Mouse (Mus musculus): ENCODE data around the gene Stk10.
"Not testable (repeated sequence)": the region's sequence is repeated elsewhere in the genome, so short reads cannot be mapped to it uniquely, and the experiment has no call there.

The Stk10 gene

DNA sequence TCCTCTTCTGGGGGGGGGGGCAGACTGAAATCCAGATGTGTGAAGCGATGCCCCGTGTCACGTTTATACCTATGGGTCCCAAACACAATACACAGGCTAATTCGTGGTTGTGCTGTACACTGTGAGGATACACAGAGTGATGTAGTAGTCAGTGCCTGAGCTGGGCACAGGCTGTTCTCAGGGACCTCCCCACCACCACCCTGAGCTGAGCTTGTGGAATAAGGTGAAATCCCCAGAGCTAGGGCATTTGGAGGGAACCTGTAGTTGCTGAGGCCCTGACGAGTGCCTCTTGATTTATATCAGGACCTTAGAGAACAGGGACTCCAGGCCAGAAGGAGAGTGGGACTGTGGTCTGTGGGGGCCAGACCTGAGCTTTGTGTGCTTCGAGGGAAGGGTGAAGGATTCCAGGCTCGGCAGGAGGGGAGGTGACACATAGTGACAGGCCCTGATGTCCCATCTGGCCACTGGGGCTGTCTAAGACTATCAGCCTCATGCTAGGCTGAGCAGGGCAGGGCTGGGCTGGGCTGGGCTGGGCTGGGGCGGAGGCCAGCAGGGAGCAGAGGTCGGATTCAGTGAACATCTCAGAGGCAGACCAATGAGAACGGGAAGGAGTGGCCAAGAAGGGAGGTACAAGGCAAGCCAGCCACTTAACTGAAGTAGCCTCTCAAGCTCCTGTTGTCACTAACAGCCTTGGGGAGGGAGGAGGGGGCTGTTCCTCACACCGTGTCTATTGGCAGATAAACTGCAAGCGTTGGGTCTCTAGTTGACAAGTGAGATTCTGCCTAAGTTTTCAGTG, 68.6 kb downstream of the Stk10 start:
- peak; percentile 67 for DNase-seq (ENCODE audit: low spot score)

DNA sequence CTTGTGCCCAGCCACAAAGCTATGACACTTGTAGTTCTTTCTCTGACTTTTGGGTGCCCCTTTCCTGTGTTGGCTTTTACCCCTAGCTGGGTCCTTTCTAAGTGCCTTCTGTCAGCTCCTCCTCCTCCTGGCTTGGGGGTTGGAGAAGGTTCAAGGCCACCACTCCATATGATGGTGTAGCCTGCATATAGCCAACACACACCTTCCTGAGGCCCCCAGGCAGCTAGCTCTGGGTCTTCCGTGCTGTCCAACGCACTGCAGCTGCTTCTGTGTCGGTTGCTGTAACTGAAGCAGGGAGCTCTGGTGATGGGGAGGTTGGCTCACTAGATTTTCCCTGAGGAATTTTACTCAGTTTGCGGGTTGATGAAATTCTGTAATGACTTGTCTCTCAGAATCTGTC, 71.6 kb downstream of the Stk10 start:
- no peak for DNase-seq (ENCODE audit: low spot score)

DNA sequence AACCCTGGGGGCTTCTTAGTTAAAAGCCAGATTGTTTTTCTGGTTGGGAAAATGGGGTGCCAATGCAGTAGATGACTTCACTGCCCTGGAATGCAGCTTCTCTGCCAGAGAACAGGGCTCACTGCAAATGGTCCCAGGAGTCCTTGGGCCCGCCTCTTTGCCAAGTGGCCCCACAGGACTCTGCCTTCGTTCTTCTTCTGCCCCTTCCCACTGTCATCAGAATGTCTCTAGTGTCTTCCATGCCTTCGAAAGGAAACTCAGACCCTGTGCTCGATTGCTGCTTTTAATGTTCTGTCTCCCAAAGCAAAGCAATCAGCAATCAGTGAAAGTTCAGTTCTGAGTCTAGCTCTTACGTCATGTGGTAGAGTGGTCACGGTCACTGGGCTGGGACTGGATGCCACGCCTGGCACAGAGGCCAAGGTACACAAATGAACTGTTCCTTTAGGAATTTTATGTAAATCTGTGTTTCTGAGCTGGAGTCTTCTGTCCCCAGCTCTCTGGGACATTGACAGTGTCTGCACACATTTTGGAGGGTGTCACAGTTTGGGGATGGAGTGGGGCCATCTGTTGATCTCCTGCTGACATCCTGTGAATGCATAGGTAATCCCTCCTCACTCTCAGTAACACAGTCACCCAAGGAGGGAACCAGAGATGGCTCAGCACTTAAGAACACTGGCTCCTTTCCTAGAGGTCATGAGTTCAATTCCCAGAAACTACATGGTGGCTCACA, 72.2 kb downstream of the Stk10 start:
- DNase-seq (ENCODE audit: low spot score), result peak; percentile 66

DNA sequence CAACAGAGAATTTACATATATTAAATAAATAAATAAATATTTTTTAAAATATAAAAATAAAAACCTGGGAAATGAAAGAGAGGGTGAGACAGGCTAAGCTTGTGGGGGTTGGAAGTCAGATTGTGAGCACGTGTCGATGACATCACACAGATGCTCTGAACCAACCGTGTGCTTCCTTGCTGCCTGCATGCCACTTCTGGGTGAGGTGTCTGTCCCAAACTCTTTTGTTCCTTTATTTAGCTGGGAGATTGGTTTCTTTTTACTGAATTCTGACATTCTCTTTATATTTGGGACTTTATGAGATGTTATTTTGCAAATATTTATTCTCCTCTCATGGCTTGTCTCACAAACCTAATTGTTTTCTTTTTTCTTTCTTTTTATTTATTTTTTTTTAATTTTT, 72.8 kb downstream of the Stk10 start:
- no peak for DNase-seq (ENCODE audit: low spot score)

DNA sequence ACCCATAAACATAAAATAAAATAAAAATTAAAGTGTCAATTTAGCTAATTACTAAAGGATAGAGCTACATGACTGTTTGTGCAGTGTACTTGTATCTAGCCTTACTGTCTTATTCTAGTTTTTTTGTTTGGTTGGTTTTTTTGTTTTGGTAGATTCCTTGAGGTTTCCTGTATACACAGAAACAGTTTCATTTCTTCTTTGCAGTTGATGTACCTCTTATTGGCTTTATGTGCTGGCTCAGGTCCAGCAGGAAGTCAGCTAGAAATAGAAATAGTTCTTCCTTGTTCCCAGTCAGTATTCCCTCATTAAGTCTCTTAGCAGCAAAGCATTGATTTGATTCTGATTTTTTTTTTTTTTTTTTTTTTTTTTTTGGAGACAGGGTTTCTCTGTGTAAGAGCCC, 74.2 kb downstream of the Stk10 start:
- DNase-seq (ENCODE audit: low spot score), result peak; percentile 34

DNA sequence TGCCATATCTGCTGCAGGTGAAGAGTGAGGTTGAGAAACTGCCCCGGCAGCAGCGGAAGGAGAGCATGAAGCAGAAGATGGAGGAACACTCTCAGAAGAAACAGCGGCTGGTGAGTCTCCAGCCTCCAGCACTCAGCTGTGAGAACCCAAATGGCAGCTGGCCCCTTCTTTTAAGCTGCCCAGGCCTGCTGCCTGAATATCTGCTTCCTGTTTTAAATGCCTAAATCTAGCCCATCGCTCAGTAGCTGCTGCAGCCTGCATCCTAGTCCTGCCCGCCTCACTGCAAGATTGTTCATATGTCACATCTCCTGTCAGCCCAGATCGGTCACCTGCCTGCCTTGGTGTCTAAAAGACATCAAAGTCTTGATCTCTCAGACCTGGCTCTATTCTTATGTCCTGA, 77.5 kb downstream of the Stk10 start:
- DNase-seq (ENCODE audit: low spot score), result no peak

DNA sequence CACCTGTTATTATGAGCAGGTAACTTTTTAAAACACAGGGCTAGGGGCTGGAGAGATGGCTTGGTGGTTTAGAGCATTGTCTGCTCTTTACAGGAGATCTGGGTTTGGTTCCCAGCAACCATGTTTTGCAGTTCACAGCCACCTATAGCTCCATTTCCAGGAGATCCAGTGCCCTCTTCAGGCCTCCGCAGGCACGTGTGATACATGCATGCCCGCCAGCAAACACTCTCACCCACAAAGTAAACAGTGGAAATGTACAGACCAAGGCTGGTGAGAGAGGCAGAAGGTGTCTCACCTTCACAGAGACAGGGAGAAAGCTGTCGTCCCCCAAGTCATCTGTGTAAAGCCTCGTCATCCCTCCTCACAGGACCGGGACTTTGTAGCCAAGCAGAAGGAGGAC, 79.2 kb downstream of the Stk10 start:
- DNase-seq (ENCODE audit: low spot score), result no peak

DNA sequence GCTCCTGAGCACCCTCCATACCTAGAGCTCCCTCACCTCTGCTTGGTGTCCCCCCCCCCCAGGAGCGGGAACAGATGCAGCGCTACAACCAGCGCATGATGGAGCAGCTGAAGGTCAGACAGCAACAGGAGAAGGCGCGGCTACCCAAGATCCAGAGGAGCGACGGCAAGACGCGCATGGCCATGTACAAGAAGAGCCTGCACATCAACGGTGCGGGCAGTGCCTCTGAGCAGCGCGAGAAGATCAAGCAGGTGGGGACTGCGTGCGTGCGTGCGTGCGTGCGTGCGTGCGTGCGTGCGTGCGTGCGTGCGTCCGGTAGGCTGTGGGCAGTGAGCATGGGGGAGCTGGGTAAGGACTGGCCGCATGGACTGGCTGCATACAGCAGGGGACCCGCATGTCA, 81.4 kb downstream of the Stk10 start:
- no peak for DNase-seq (ENCODE audit: low spot score)

DNA sequence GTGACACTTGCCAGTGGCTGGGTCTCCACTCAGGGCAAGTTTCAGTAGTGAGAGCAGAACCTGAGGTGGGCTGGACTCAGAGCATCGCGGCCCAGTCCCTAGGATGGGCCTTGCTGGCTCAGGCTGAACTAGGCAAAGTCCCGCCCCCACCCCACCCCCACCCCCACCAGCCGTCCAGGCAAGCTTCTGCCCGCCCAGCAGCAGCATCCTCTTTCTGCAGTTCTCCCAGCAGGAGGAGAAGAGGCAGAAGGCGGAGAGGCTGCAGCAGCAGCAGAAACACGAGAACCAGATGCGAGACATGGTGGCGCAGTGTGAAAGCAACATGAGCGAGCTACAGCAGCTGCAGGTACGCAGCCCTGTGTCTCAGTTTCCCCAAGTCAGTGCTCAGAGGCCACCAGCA, 82.5 kb downstream of the Stk10 start:
- DNase-seq (ENCODE audit: low spot score), result no peak

DNA sequence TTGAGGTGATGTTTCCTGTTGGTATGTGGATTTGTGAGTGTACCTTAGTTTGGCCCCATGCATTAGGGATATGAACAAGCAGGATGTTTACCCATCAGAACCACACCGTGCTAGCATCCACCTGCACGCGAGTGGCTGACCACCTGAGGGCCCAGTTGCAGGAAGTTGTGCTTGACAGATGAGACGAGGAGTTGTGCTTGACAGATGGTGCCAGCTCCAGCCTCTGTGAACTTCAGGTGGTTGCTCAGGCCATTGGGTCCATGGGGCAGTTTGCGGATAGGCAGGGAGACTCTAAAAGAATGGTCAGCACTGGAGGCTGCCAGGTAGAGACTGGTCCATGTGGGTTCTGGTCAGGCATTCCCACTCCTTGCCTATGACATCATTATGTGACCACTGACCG, 83.0 kb downstream of the Stk10 start:
- DNase-seq (ENCODE audit: low spot score), result no peak

DNA sequence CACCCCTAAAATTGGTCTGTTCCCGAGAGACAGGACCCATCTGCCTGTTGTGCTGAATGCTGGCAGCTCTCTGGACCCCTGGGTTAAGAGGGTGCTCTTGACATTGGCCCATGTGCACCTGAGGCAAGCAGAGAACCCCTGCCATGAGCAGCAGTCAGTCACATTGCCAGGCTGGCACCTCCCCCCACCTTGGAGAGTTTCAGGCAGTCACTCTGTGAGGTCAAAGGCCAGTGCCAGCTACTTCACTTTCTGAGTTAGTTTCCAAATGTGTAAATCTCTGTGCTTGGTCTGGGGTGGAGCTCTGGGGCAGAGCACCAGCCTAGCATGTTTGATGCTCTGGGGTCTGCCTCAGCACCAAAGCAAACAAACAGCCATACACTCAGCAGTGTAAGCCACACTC, 84.9 kb downstream of the Stk10 start:
- no peak for DNase-seq (ENCODE audit: low spot score)

DNA sequence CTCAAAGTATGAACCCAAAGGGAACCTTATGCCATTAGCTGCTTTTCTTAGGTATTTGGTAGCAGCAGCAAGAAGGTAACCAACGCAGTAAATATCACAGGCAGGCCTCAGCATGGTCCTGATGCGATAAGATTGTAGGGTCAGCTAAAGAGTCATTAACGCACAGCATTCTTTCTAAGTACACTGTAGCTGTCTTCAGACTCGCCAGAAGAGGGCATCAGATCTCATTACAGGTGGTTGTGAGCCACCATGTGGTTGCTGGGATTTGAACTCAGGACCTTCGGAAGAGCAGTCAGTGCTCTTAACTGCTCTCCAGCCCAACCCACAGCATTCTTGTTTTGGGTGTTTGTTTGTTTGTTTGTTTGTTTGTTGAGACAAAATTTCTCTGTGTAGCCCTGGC, 85.5 kb downstream of the Stk10 start:
- DNase-seq (ENCODE audit: low spot score), result not testable (repeated sequence)

DNA sequence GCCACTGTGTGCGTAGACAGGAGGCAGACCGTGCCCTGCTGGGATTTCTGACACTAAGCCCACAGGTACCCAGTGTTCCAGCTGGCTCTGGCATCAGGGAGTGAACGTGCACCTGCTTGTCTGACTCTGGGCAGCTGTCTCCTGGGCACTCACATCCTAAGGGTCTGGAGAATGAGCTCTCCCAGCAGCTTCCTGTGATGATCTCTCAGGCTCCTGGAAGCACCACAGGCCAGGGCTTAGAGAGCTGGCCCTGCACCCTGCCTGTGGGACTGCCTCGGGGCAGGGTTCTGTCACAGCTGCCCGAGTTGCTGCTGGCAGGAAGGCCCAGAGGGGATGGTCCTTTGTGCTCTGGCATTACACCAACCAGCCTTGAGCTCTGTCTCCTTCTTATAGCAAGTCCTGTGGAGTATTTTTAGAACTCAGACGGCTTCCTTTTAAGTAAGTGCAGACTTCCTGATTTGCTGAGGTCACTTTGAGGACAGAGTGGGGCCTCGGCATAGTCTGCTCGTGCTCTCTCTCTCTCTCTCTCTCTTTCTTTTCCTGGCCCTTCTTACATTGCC, 86.2 kb downstream of the Stk10 start:
- peak; percentile 55 for DNase-seq (ENCODE audit: low spot score)

DNA sequence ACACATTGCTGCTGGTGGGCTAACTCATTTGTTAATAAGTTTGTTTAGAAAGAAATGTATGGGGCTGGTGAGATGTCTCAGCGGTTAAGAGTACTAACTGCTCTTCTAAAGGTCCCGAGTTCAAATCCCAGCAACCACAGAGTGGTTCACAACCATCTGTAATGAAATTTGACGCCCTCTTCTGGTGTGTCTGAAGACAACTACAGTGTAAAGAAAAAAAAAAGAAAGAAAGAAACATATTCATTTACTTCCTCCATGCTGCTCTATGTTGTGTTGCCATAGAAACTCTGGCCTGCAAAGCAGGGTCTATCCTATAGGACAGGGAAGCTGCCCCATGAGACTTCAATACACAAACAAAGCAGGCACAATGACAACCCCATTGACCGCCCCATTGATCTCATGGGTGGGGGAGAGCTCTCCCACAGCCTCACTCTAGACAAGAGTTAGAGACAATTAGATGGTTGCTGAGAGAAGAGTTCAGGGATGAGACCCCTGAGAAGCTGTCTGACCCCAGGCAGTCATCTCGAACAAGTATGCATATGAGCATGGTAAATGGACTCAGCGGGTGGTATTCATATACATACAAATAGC, 86.9 kb downstream of the Stk10 start:
- DNase-seq (ENCODE audit: low spot score), result no peak

DNA sequence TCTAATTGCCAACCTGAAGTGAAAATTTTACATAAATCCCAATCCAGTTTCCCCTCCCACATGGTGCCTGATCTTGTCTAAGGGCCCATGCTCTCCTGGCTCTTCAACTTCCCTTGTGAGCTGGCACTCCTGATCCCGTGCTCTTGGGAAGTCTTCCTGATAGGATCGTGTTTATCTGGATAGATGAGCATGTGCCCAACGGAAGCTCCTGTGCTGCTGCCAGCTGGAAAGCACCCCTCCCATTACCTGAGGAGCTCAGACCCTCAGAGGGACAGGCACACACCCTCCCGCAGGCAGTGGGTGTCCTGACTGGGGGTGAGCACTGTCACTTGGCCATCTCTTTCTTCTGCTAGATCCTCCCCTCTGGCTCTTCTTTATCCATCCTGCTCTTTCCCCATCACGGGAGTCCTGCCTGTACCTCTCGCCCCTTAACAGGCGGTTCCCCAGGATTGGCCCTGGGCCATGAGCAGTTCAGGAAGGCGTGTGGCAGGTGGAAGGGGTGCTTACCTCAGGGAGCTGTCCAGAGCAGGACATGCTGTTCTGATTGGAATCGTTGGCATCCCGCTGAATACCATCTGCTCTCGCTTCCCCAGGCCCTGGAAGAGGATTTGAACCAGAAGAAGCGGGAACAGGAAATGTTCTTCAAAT, 88.8 kb downstream of the Stk10 start:
- no peak for DNase-seq (ENCODE audit: low spot score)

DNA sequence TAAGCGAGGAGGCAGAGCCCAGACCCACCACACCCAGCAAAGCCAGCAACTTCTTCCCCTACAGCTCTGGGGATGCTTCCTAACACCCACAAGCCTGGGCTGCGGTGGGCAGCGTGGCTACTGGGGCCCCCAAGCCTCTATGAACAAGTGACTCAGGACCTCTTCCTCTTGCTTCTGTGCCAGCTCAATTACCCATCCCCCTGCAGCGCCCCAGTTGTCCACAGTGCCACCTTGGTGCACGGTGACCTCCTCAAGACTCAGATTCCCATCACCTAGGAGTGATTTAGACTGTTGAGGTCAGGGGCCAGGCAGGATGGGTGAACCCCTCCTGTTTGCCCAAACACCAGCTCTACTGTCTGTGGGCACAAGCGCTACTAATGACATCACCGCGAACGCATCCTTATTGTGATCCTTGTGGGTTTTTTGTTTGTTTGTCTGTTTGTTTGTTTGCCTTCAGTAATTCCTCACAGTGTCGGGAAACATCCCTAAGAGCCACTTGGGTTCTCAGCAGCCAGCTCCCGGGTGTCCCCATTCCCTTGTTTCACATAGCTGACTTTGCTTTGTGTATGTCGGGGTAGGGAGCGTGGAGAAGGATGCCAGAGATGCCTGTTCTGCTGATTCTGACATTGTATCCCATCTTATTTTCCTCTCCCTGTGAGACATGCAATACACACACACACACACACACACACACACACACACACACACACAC, 89.5 kb downstream of the Stk10 start:
- DNase-seq (ENCODE audit: low spot score), result no peak

DNA sequence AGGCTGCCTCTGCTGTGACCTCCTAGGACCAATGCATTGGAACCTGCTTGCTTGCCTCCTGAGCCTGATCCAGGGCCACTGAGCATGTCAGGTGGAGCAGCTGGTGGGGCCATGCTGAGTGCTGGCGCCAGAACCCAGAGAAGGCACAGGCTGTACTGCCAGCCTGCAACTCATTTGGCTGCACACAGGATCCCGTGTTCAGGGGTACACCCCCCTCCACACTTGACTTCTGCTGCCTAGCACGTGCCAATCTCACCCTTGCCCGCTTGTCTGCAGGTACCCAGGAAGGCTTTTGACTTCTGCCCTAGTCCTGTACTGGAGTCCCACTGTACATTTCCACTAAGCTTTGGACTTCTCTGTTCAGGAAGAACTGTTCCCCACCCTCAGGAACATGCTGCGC, 90.1 kb downstream of the Stk10 start:
- DNase-seq (ENCODE audit: low spot score), result no peak

DNA sequence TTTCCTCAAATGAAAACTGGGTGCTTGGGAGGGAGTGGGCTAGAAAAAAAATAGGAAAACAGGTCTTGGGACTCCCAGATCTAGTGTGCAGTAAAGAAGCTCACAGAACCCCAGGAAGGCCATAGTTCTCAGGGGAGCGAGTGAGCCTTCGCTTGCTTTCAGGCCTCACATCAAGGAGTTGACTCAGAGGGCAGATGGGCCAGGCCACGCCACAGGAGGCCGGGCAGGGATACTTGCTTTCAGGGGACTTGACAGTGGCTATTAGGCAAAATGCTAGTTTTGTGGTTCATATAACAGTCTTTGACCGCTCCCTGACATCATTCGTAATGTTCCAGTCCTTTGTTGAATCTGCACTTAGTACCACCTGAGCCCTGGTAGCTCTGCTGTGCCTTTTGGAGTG, 90.8 kb downstream of the Stk10 start:
- DNase-seq (ENCODE audit: low spot score), result no peak

DNA sequence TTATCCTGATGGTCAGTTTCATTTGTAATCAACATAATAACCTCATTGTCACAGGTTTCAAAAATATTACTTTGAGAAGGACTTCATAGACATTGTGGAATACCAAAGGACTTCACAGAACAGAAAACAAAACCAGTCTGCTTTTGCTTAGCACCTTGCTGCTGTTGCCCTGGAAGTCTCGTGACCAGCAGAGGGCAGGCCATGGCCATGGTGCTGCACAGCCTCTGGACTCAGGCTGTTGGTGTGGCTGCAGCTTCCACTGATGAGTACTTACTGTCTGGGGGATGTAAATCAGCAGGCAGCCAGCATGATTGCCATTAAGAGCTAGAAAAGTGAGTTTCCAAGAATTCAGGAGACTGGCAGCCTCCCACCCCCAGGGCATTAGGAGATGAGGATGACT, 92.6 kb downstream of the Stk10 start:
- DNase-seq (ENCODE audit: low spot score), result peak; percentile 66

DNA sequence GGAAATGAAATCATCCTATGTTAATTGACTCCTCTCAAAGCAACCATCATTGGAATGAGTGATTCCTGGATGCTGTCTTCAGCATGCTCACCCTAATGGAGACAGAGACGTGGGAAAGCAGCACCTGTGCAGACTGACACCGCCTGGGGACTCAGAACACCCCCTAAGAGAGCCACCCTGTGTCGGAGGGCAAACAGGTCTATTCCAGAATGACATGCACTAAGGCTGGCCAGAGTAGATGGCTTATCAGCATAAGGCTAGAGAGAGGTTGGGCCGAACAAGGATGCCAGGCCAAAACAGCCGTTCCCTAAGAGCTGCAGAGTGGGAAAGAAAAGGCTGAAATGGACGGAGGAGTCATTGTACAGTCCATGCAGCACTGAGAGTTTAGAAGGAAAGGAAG, 93.0 kb downstream of the Stk10 start:
- DNase-seq (ENCODE audit: low spot score), result no peak

DNA sequence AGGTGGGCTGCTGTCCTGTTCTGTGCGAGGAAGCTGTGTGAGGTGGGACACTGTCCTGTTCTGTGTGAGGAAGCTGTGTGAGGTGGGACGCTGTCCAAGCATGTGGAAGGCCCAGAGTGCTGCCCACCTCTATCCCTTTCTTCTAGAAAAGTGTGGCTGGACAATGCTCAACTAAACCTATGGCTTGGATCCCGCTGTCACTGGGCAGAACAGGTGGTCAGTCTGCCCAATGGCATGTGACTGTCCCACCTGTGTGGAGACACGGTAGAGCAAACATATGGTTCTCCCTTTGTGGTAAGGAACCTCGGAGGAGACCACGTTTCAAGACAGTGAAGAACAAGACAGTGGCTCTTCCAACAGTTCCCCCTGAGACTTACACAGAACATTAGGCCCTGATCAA, 94.8 kb downstream of the Stk10 start:
- DNase-seq (ENCODE audit: low spot score), result no peak

DNA sequence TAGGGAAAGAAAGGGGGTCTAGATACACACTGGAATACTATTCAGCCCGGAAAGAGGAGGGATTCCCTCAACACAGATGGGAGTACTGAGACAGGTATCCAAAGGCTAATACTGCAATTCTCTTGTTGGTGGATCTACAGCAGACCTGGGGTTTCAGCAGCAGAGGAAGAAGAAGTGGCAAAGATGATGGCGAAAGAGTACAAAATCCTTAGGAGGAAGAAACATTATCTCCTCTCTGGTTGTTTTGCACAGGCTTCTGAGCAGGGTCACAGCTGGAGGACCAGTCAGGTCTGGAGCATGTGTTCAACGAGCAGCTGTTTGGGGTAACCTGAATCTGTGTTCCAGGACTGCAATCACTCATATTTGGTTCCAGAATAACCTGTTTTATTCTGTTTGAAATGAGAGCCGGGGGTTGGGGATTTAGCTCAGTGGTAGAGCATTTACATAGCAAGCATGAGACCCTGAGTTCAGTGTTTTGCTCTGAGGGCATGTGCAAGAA, 96.7 kb downstream of the Stk10 start:
- no peak for DNase-seq (ENCODE audit: low spot score)
